10 mouse cellular contexts compared by ENCODE assay signal in the genomic region with DNA sequence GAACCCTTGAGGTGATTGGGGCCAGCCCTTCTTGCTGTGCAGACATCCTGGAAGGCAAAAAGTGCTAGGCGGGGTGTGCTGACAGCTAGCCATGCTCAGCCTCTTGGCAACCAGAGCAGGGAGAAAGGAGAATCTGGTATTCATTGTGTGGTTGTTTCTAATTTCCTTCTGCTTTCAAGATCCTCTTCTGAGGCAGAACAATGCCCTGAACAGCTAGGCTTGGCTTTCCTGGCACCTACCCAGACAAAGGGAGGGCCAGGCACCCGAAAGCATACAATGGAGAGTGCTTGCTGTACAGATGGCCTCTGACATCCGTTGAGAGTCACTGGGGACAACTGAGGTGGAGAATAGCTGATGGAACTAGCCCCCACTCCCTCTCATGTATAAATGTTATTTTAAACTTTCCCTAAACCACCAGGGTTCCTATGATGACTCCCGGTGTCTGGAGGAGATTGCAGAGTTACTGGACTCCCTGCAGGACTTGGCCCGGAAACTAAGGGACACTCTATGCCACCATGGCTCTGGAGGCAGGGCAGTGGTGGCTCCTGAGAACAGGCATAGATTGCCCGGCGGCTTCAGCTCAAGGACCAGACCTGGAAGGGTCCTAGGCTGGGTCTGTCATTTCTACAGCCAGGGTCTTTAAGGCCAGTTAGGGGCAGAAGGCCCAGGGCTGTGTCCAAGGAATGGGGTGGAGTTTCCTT. TPM values are rescaled to one million over a fixed set of nuclear protein-coding genes. Genes with fewer than 3 reads are reported as not detected.
DNase-seq lines count a peak whose midpoint lies in the region; ATAC-seq and TF ChIP-seq lines count a peak whose summit lies in the region.
"Had no signal": no experiment of that assay in that cellular context is flagged by ENCODE, and none has a peak within 500 bp of the region (broad histone marks: within the 10 kb centered on the region; RNA-seq: fewer than 3 reads in every experiment).

No protein-coding gene starts in this region.

- H3K27ac ChIP-seq in forebrain, postnatal 0 days (ENCODE audit: low read depth, low read length), result no peak overlapping the region
- no peak overlapping the region for H3K27ac ChIP-seq in forebrain, embryonic 11.5 days (ENCODE audit: low read depth, low read length)
- H3K27ac ChIP-seq in limb, embryonic 15.5 days, result peak overlapping the region; percentile 82
- peak overlapping the region; percentile 70 for H3K27ac ChIP-seq in olfactory bulb, adult 2 months (ENCODE audit: insufficient read depth, low read depth, low read length)

- H3K4me1 ChIP-seq in forebrain, postnatal 0 days (ENCODE audit: insufficient read depth), result peaks cover 17% of the 10 kb centered on the region
- no peaks in the 10 kb centered on the region; the same call in 1 of the 2 replicates for H3K4me1 ChIP-seq in forebrain, embryonic 11.5 days (replicated peaks; ENCODE audit: control insufficient read depth, insufficient read depth, low read length)
- H3K4me1 ChIP-seq in limb, embryonic 15.5 days, result peaks cover 44% of the 10 kb centered on the region
- peaks cover 24% of the 10 kb centered on the region for H3K4me1 ChIP-seq in olfactory bulb, adult 2 months (ENCODE audit: control insufficient read depth, insufficient read depth, low read length)

- no peaks in the 10 kb centered on the region for H3K27me3 ChIP-seq in forebrain, postnatal 0 days (ENCODE audit: insufficient read depth, low read length)
- H3K27me3 ChIP-seq in forebrain, embryonic 11.5 days (ENCODE audit: control insufficient read depth, insufficient read depth, low read length), result no peaks in the 10 kb centered on the region
- H3K27me3 ChIP-seq in limb, embryonic 15.5 days, result no peaks in the 10 kb centered on the region

- peak; percentile 15 for DNase-seq in forebrain, postnatal 0 days
- DNase-seq in forebrain, embryonic 11.5 days (ENCODE audit: low spot score), result no peak
- peak; percentile 75 for DNase-seq in brain, embryonic 14.5 days (ENCODE audit: low read depth)
- peak; percentile 92 for DNase-seq in heart, adult 8-10 months (ENCODE audit: low spot score)
- DNase-seq in kidney, adult 11 months, result peak; percentile 55

- no peaks in the 10 kb centered on the region for H3K9me3 ChIP-seq in forebrain, postnatal 0 days (ENCODE audit: low read length)
- H3K9me3 ChIP-seq in forebrain, embryonic 11.5 days (ENCODE audit: control insufficient read depth, low read length), result no peaks in the 10 kb centered on the region
- H3K9me3 ChIP-seq in limb, embryonic 15.5 days, result no peaks in the 10 kb centered on the region
- H3K9me3 ChIP-seq: G1E had no signal

- H3K9ac ChIP-seq in forebrain, postnatal 0 days, result 0 out of 2 replicates have a peak overlapping the region, but pooled peaks have one; percentile 10
- H3K9ac ChIP-seq in forebrain, embryonic 11.5 days (ENCODE audit: low read length), result no peak overlapping the region
- no peak overlapping the region for H3K9ac ChIP-seq in limb, embryonic 15.5 days

- TF ChIP-seq CTCF in forebrain, postnatal 0 days (IDR thresholded peaks at IDR 0.05; ENCODE audit: low read depth), result no peak
- no peak for TF ChIP-seq CTCF in brain, embryonic 14.5 days (IDR thresholded peaks at IDR 0.05; ENCODE audit: borderline replicate concordance, extremely low read depth, insufficient read depth, insufficient read length)
- TF ChIP-seq CTCF in olfactory bulb, adult 2 months (IDR thresholded peaks at IDR 0.05; ENCODE audit: insufficient read depth, low read depth, low read length), result no peak

- ATAC-seq in forebrain, postnatal 0 days, result peak; percentile 59
- ATAC-seq in forebrain, embryonic 11.5 days (replicated peaks; ENCODE audit: low FRiP score), result no peak
- ATAC-seq in limb, embryonic 15.5 days (ENCODE audit: insufficient number of reproducible peaks, low FRiP score, low TSS enrichment, low read depth), result peak; percentile 50; the same call in 1 of the 2 replicates
- no peak for ATAC-seq in erythroid progenitor cell, adult 5-6 weeks (replicated peaks; ENCODE audit: low FRiP score, poor library complexity, severe bottlenecking)

- no peak overlapping the region for H3K4me2 ChIP-seq in forebrain, postnatal 0 days (ENCODE audit: low read depth)
- H3K4me2 ChIP-seq in forebrain, embryonic 11.5 days (ENCODE audit: low read depth, low read length, severe bottlenecking), result no peak overlapping the region
- no peak overlapping the region for H3K4me2 ChIP-seq in limb, embryonic 15.5 days

- TF ChIP-seq POLR2A in brain, embryonic 14.5 days (IDR thresholded peaks at IDR 0.05; ENCODE audit: borderline replicate concordance, extremely low read depth, insufficient read depth, insufficient read length, poor library complexity, severe bottlenecking), result no peak
- no peak for TF ChIP-seq POLR2A in olfactory bulb, adult 2 months (IDR thresholded peaks at IDR 0.05; ENCODE audit: insufficient read depth, low read depth, low read length)

- H3K36me3 ChIP-seq in forebrain, postnatal 0 days (ENCODE audit: insufficient read depth), result no peaks in the 10 kb centered on the region
- no peaks in the 10 kb centered on the region for H3K36me3 ChIP-seq in forebrain, embryonic 11.5 days (ENCODE audit: control insufficient read depth, insufficient read depth, low read length)
- H3K36me3 ChIP-seq in limb, embryonic 15.5 days, result no peaks in the 10 kb centered on the region
- H3K36me3 ChIP-seq: G1E had no signal

- 39% methylated on average over 7 of the region's 7 CpGs for WGBS in forebrain, postnatal 0 days
- 72% methylated on average over 7 of the region's 7 CpGs for WGBS in forebrain, embryonic 11.5 days
- 49% methylated on average over 7 of the region's 7 CpGs for WGBS in limb, embryonic 15.5 days
- WGBS in olfactory bulb, adult 2 months, result 40% methylated on average over 7 of the region's 7 CpGs

- no peak overlapping the region for H3K4me3 ChIP-seq in forebrain, postnatal 0 days (ENCODE audit: low read depth, low read length)
- no peak overlapping the region for H3K4me3 ChIP-seq in forebrain, embryonic 11.5 days (ENCODE audit: low read depth, low read length)
- H3K4me3 ChIP-seq in limb, embryonic 15.5 days, result no peak overlapping the region
- no peak overlapping the region for H3K4me3 ChIP-seq in olfactory bulb, adult 2 months (ENCODE audit: insufficient read depth, low read depth, low read length)

RNA-seq across cellular contexts. Expression of a gene that starts 16.2 kb away (rescaled TPM):
- not detected in 2 replicates for total RNA-seq in forebrain, postnatal 0 days (2014; rRNA removed)
- polyA plus RNA-seq in forebrain, postnatal 0 days (2015; fragmentation: Nextera tagmentation; extraction: Ambion mirVana), result not detected in 2 replicates
- polyA plus RNA-seq in forebrain, embryonic 11.5 days (2014; fragmentation: Nextera tagmentation; extraction: Ambion mirVana), result not detected in 2 replicates
- not detected in 2 replicates for polyA plus RNA-seq in brain, embryonic 14.5 days (2012; rRNA removed)
- total RNA-seq in heart, adult 8-10 months (2022), result 10 to 100 TPM in 1 of 4 experiments, not detected in 3; 44.8 TPM
- polyA plus RNA-seq in limb, embryonic 15.5 days (2015; fragmentation: Nextera tagmentation; extraction: Ambion mirVana), result 0.98 and 1.2 TPM in 2 replicates
- polyA plus RNA-seq in olfactory bulb, adult 2 months (2012; ENCODE audit: insufficient read depth, insufficient read length, low replicate concordance, missing spikeins), result not detected in 2 replicates
- total RNA-seq in erythroid progenitor cell, adult 5-6 weeks (2015; ENCODE audit: low replicate concordance), result not detected in 2 replicates
- not detected in 2 replicates for total RNA-seq in erythroid progenitor cell, adult 5-6 weeks (2017; ENCODE audit: low replicate concordance)
- total RNA-seq: G1E; layer of hippocampus, adult 18-20 months had no signal
- polyA plus RNA-seq: G1E had no signal

Comparison
In these comparisons a context has a peak if more than half of its experiments do, and no peak if none do; other contexts are left out.
1. ATAC-seq: peak in forebrain, postnatal 0 days (single experiment) and limb, embryonic 15.5 days (single experiment); none in forebrain, embryonic 11.5 days (single experiment) and erythroid progenitor cell, adult 5-6 weeks (single experiment).
2. H3K27ac ChIP-seq: peak in limb, embryonic 15.5 days (single experiment) and olfactory bulb, adult 2 months (single experiment); none in forebrain, postnatal 0 days (single experiment) and forebrain, embryonic 11.5 days (single experiment).